Mouse (Mus musculus): ENCODE data around the gene Slc27a2.

GRCm38 (mm10) chr2:126549681-126550080, 2.5 kb upstream of the Slc27a2 start:
- TF ChIP-seq CTCF (IDR thresholded peaks at IDR 0.05; ENCODE audit: insufficient read depth, low read depth, low read length) (no peak), POLR2A (IDR thresholded peaks at IDR 0.05; ENCODE audit: insufficient read depth, low read depth, low read length) (no peak)
